In the genomic region with DNA sequence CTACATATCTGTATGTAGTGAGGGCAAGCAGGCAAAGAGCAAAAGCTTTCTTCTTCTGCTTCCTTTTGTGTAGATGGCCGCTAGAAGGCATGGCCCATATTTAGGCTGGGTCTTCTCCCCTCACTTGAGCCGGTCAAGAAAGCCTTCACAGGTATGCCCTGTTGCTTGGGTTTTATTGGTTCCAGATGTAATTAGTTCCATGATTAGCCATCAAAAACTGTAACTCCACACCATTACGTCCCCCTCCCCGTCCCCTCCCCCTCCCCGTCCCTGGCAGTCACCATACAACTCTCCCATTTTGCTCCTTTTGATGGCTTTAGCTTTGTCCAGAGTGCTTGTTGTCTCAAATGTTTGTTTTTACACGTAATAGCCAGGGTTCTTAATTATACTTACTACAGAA, we compare ENCODE assay signal across 10 mouse cellular contexts. TPM values are rescaled to one million over a fixed set of nuclear protein-coding genes. Genes with fewer than 3 reads are reported as not detected.
DNase-seq lines count a peak whose midpoint lies in the region; ATAC-seq and TF ChIP-seq lines count a peak whose summit lies in the region.
"Had no signal": no experiment of that assay in that cellular context is flagged by ENCODE, and none has a peak within 500 bp of the region (broad histone marks: within the 10 kb centered on the region; RNA-seq: fewer than 3 reads in every experiment).

No protein-coding gene starts in this region.

- H3K4me2 ChIP-seq in embryonic facial prominence, embryonic 15.5 days (replicated peaks) = peak overlapping the region; percentile 35; the same call in 1 of the 2 replicates
- H3K4me2 ChIP-seq in limb, embryonic 14.5 days (replicated peaks; ENCODE audit: low read depth, low read length, severe bottlenecking) = peak overlapping the region; percentile 36
- H3K4me2 ChIP-seq: forebrain, embryonic 12.5 days had no signal

- H3K9ac ChIP-seq in embryonic facial prominence, embryonic 15.5 days = no peak overlapping the region
- H3K9ac ChIP-seq in limb, embryonic 14.5 days (ENCODE audit: low read depth, low read length, severe bottlenecking) = no peak overlapping the region
- H3K9ac ChIP-seq: forebrain, embryonic 12.5 days had no signal

- peaks cover 9% of the 10 kb centered on the region for H3K36me3 ChIP-seq in embryonic facial prominence, embryonic 10.5 days (replicated peaks)
- no peaks in the 10 kb centered on the region for H3K36me3 ChIP-seq in embryonic facial prominence, embryonic 15.5 days
- peaks cover 8% of the 10 kb centered on the region; the same call in 1 of the 2 replicates for H3K36me3 ChIP-seq in limb, embryonic 14.5 days (ENCODE audit: control insufficient read depth, insufficient read depth, low read length)
- H3K36me3 ChIP-seq in thymus, adult 2 months (ENCODE audit: control insufficient read depth, insufficient read depth, low read length) = no peaks in the 10 kb centered on the region
- H3K36me3 ChIP-seq: forebrain, embryonic 12.5 days had no signal

- TF ChIP-seq POLR2A in limb, embryonic 14.5 days (IDR thresholded peaks at IDR 0.05; ENCODE audit: borderline replicate concordance, extremely low read depth, insufficient read depth, insufficient read length) = no peak
- TF ChIP-seq POLR2A in thymus, adult 2 months (IDR thresholded peaks at IDR 0.05; ENCODE audit: control insufficient read depth, extremely low read depth, insufficient read depth, low read length, poor library complexity) = no peak

- TF ChIP-seq CTCF in left cerebral cortex, adult 2 months (IDR thresholded peaks at IDR 0.05) = no peak
- no peak for TF ChIP-seq CTCF in thymus, adult 2 months (IDR thresholded peaks at IDR 0.05; ENCODE audit: borderline replicate concordance, control insufficient read depth, extremely low read depth, insufficient read depth, low read length, poor library complexity)

- no peaks in the 10 kb centered on the region for H3K27me3 ChIP-seq in embryonic facial prominence, embryonic 10.5 days (replicated peaks; ENCODE audit: low read depth, poor library complexity, severe bottlenecking)
- no peaks in the 10 kb centered on the region for H3K27me3 ChIP-seq in embryonic facial prominence, embryonic 15.5 days
- no peaks in the 10 kb centered on the region for H3K27me3 ChIP-seq in limb, embryonic 14.5 days (ENCODE audit: control insufficient read depth, insufficient read depth, low read length)
- H3K27me3 ChIP-seq in thymus, adult 2 months (ENCODE audit: control insufficient read depth, insufficient read depth, low read length) = no peaks in the 10 kb centered on the region
- H3K27me3 ChIP-seq: forebrain, embryonic 12.5 days had no signal

- ATAC-seq in embryonic facial prominence, embryonic 15.5 days (ENCODE audit: insufficient number of reproducible peaks, low FRiP score, low TSS enrichment, low read depth) = no peak
- no peak for ATAC-seq in limb, embryonic 14.5 days (ENCODE audit: low FRiP score, low read depth)

- DNase-seq in left cerebral cortex, adult 2 months (ENCODE audit: extremely low spot score in 1 of 2, low spot score in 2 of 2) = no peak
- no peak for DNase-seq in left cerebral cortex, postnatal 25 days (ENCODE audit: low spot score in 2 of 2)
- peak; percentile 82 for DNase-seq in embryonic facial prominence, embryonic 10.5 days (ENCODE audit: low spot score)
- DNase-seq in limb, embryonic 14.5 days (ENCODE audit: low spot score) = no peak
- DNase-seq in thymus, postnatal 36 days = no peak
- no peak for DNase-seq in thymus, adult 2 months
- DNase-seq: adrenal gland, adult 8-10 months; cerebellum, postnatal 36 days had no signal

- peaks cover 71% of the 10 kb centered on the region for H3K4me1 ChIP-seq in embryonic facial prominence, embryonic 10.5 days
- peaks cover 68% of the 10 kb centered on the region for H3K4me1 ChIP-seq in embryonic facial prominence, embryonic 15.5 days
- H3K4me1 ChIP-seq in limb, embryonic 14.5 days (ENCODE audit: control insufficient read depth, insufficient read depth, low read length) = peaks cover 77% of the 10 kb centered on the region
- no peaks in the 10 kb centered on the region for H3K4me1 ChIP-seq in thymus, adult 2 months (replicated peaks; ENCODE audit: control insufficient read depth, insufficient read depth, low read length)

- H3K27ac ChIP-seq in left cerebral cortex, adult 2 months = 0 out of 2 replicates have a peak overlapping the region, but pooled peaks have one; percentile 7
- peak overlapping the region; percentile 83 for H3K27ac ChIP-seq in embryonic facial prominence, embryonic 10.5 days (replicated peaks)
- peak overlapping the region; percentile 94 for H3K27ac ChIP-seq in embryonic facial prominence, embryonic 15.5 days (replicated peaks)
- H3K27ac ChIP-seq in limb, embryonic 14.5 days (replicated peaks; ENCODE audit: low read depth, low read length) = peak overlapping the region; percentile 88
- no peak overlapping the region for H3K27ac ChIP-seq in thymus, adult 2 months (ENCODE audit: control insufficient read depth, insufficient read depth, low read length)
- H3K27ac ChIP-seq: forebrain, embryonic 12.5 days had no signal

- no peak overlapping the region for H3K4me3 ChIP-seq in left cerebral cortex, adult 2 months
- H3K4me3 ChIP-seq in embryonic facial prominence, embryonic 10.5 days = peak overlapping the region; percentile 21; the same call in 1 of the 2 replicates
- H3K4me3 ChIP-seq in embryonic facial prominence, embryonic 15.5 days (replicated peaks) = no peak overlapping the region
- H3K4me3 ChIP-seq in limb, embryonic 14.5 days (replicated peaks; ENCODE audit: low read length) = no peak overlapping the region
- no peak overlapping the region for H3K4me3 ChIP-seq in thymus, adult 2 months (ENCODE audit: control insufficient read depth, insufficient read depth, low read length)
- H3K4me3 ChIP-seq: forebrain, embryonic 12.5 days had no signal

- 39% methylated on average over 6 of the region's 6 CpGs for WGBS in embryonic facial prominence, embryonic 10.5 days
- WGBS in embryonic facial prominence, embryonic 15.5 days = 29% methylated on average over 6 of the region's 6 CpGs
- WGBS in limb, embryonic 14.5 days = 19% methylated on average over 6 of the region's 6 CpGs
- WGBS in thymus, adult 2 months = 95% methylated on average over 6 of the region's 6 CpGs

- intact Hi-C loops in left cerebral cortex, adult 2 months (cut with DNase I) = no loop called here
- intact Hi-C loops in left cerebral cortex, postnatal 25 days (cut with DNase I) = no loop called here

- no peaks in the 10 kb centered on the region for H3K9me3 ChIP-seq in embryonic facial prominence, embryonic 10.5 days
- no peaks in the 10 kb centered on the region for H3K9me3 ChIP-seq in embryonic facial prominence, embryonic 15.5 days (replicated peaks)
- H3K9me3 ChIP-seq in limb, embryonic 14.5 days (ENCODE audit: control insufficient read depth, low read length) = no peaks in the 10 kb centered on the region
- H3K9me3 ChIP-seq: forebrain, embryonic 12.5 days had no signal

RNA-seq across cellular contexts. Expression of a gene that starts 14.2 kb away (rescaled TPM):
- total RNA-seq in left cerebral cortex, adult 2 months (2021) = 10 to 100 TPM; 29.6 to 35.1 TPM
- total RNA-seq in left cerebral cortex, postnatal 25 days (2021) = 10 to 100 TPM; 32.3 to 36.8 TPM
- polyA plus RNA-seq in embryonic facial prominence, embryonic 10.5 days (2016; fragmentation: Nextera tagmentation; extraction: Ambion mirVana) = 9.3 and 12.2 TPM in 2 replicates
- 10.2 and 10.3 TPM in 2 replicates for polyA plus RNA-seq in embryonic facial prominence, embryonic 15.5 days (2015; fragmentation: Nextera tagmentation; extraction: Ambion mirVana)
- polyA plus RNA-seq in limb, embryonic 14.5 days (2012; rRNA removed) = 13.5 and 14.9 TPM in 2 replicates
- polyA plus RNA-seq in limb, embryonic 14.5 days (2014; fragmentation: Nextera tagmentation; extraction: Ambion mirVana) = 11.1 and 12.3 TPM in 2 replicates
- 3.0 and 3.3 TPM in 2 replicates for polyA plus RNA-seq in thymus, adult 2 months (2012; rRNA removed)

RNA-seq across cellular contexts. Expression of a gene that starts 25.7 kb away (rescaled TPM):
- 10 to 100 TPM; 60.5 to 65.4 TPM for total RNA-seq in left cerebral cortex, adult 2 months (2021)
- 10 to 100 TPM; 59.3 to 67.9 TPM for total RNA-seq in left cerebral cortex, postnatal 25 days (2021)
- 83.1 and 93.4 TPM in 2 replicates for polyA plus RNA-seq in embryonic facial prominence, embryonic 10.5 days (2016; fragmentation: Nextera tagmentation; extraction: Ambion mirVana)
- 52.0 and 55.4 TPM in 2 replicates for polyA plus RNA-seq in embryonic facial prominence, embryonic 15.5 days (2015; fragmentation: Nextera tagmentation; extraction: Ambion mirVana)
- polyA plus RNA-seq in limb, embryonic 14.5 days (2012; rRNA removed) = 75.3 and 84.3 TPM in 2 replicates
- polyA plus RNA-seq in limb, embryonic 14.5 days (2014; fragmentation: Nextera tagmentation; extraction: Ambion mirVana) = 65.1 and 67.8 TPM in 2 replicates
- polyA plus RNA-seq in thymus, adult 2 months (2012; rRNA removed) = 71.4 and 93.6 TPM in 2 replicates
